Mouse (Mus musculus) ovary, adult 2 months (tissue): Measurements from ENCODE around the gene Gm49368. TPM values are rescaled to one million over a fixed set of nuclear protein-coding genes. Genes with fewer than 3 reads are reported as not detected.

Experiments
- polyA plus RNA-seq: library from polyadenylated mRNA; depleted of rRNA; stranded (reverse); fragments of >200 nt; gene quantifications from 2 replicates; pipeline ENCODE4 v1.2.3, GENCODE M21; 2012; rRNA removed

The Gm49368 gene
- 0.03 TPM in 1 of 2 replicates, not detected in the other for polyA plus RNA-seq

DNA sequence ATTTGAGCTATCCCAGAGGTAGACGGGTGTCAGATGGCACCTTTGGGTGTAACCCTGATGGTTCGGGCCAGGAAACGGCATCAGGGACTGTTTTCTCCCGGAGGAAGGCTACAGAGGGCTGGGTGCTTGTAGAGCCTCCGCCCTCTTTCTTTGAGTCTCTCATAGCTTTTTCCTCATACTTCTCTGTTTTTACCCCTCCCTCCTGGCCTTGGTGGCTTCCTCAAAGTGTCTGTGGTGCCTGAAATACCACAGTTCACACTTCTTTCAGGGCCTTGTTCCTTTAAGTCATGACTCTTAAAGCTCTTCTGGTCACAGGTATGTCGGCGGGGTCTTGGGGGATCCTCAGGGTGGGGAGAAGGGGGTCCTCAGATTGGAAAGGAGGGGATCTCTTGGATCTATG lies at the start of gene Gm49368, which contains the start of gene Itgam:
TSS of gene Gm49368 (plus strand) at position 228 of the 400 bp plus-strand sequence.
TSS of gene Itgam (plus strand) at position 185 of the 400 bp plus-strand sequence.

DNA sequence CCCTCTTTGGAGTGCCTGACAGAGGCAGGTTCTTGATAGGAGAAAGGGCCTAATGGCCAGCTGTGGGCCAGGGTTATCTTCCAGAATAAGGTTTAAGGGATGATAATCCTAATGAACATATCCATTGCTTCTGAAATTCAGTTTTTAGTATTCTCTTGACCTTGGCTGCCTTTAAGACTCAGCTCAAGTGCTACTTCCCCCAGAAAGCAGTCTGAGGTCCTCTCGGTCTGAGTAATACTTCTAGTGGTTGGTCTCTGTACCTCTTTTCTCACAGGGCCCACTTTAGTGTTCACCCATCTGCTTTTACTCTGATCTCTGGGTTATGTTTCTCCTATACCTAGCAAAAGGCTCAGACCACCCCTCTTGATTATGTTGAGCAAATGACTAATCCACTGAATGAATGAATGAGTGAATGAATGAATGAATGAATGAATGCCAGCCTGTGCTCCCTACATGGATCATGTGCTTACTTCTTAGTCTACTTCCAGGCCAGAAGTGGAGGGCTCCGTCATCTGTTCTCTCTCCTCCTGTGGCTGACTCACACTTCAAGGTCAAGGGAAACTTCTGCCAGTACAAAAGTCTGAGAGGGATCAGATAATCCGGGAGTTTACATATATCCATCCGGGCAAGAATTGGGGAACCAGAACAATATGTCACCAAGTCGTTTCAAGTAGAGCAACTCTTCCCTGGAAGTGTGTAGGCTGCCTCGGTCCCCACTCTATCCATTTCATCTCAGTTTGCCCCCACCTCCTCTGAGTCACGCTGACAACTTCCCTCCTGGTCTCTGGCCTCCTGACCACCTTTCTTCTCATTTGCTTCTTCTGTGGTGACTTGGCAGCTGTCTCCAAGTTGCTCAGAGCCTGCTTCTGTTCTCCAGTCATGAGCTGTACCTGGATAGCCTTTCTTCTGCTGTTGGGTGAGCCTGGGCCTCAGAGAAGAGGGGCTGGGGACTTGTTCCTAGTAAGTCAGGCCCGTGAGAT lies 66.5 kb downstream of the Gm49368 start, which contains the start of gene Itgax:
TSS of gene Itgax (plus strand) at position 807 of the 980 bp plus-strand sequence.

DNA sequence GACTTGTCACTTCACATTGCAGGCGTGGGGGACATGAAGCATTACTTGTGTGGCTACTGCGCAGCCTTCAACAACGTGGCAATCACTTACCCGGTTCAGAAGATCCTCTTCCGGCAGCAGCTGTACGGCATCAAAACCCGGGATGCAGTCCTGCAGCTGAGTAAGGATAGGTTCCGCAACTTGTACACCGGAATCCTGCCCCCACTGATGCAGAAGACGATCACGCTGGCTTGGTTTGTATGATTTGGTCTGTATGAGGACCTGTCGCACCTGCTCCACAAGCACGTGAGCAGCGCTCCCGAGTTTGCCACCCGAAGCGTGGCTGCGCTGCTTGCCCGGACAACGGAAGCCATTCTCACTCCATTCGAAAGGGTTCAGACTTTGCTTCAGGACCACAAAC lies 91.6 kb downstream of the Gm49368 start, which contains the start of gene Itgad:
TSS of gene Itgad (plus strand) at position 301 of the 400 bp plus-strand sequence.

Other genes starting within 250 kb of the Gm49368 start
- gene Stx4a, start 238.4 kb upstream of the Gm49368 start, polyA plus RNA-seq, result 66.0 and 82.3 TPM in 2 replicates
- gene Stx1b, start 238.1 kb upstream of the Gm49368 start, polyA plus RNA-seq, result 15.2 and 17.7 TPM in 2 replicates
- gene Zfp646, start 186.5 kb upstream of the Gm49368 start, polyA plus RNA-seq, result 23.0 and 25.1 TPM in 2 replicates
- 11.1 and 14.6 TPM in 2 replicates for gene Zfp668, start 185.9 kb upstream of the Gm49368 start, polyA plus RNA-seq
- 6.7 and 8.5 TPM in 2 replicates for gene Prss53, start 171.7 kb upstream of the Gm49368 start, polyA plus RNA-seq
- not detected in 2 replicates for gene Gm21974, start 167.2 kb upstream of the Gm49368 start, polyA plus RNA-seq
- gene Vkorc1, start 167.1 kb upstream of the Gm49368 start, polyA plus RNA-seq, result 241 and 372 TPM in 2 replicates
- 99.5 and 124 TPM in 2 replicates for gene Bckdk, start 158.6 kb upstream of the Gm49368 start, polyA plus RNA-seq
- 18.4 and 22.3 TPM in 2 replicates for gene Kat8, start 150.2 kb upstream of the Gm49368 start, polyA plus RNA-seq
- gene Prss8, start 132.6 kb upstream of the Gm49368 start, polyA plus RNA-seq, result 44.6 and 45.0 TPM in 2 replicates
- 29.0 and 31.2 TPM in 2 replicates for gene Prss36, start 116.0 kb upstream of the Gm49368 start, polyA plus RNA-seq
- 304 and 455 TPM in 2 replicates for gene Fus, start 95.2 kb upstream of the Gm49368 start, polyA plus RNA-seq
- gene Pycard, start 68.8 kb upstream of the Gm49368 start, polyA plus RNA-seq, result 60.1 and 71.2 TPM in 2 replicates
- gene Trim72, start 58.7 kb upstream of the Gm49368 start, polyA plus RNA-seq, result 0.97 and 1.1 TPM in 2 replicates
- 5.6 and 6.6 TPM in 2 replicates for gene Itgam, start within 50 bp of the Gm49368 start, polyA plus RNA-seq
- gene Itgax, start 66.9 kb downstream of the Gm49368 start, polyA plus RNA-seq, result 2.1 and 2.3 TPM in 2 replicates
- 0.07 and 0.10 TPM in 2 replicates for gene Itgad, start 91.7 kb downstream of the Gm49368 start, polyA plus RNA-seq
- gene Cox6a2, start 143.7 kb downstream of the Gm49368 start, polyA plus RNA-seq, result 1.6 and 1.8 TPM in 2 replicates
- 60.6 and 67.5 TPM in 2 replicates for gene Armc5, start 174.7 kb downstream of the Gm49368 start, polyA plus RNA-seq
- gene 9130023H24Rik, start 175.3 kb downstream of the Gm49368 start, polyA plus RNA-seq, result 1.8 and 2.7 TPM in 2 replicates
- 178 and 180 TPM in 2 replicates for gene Tgfb1i1, start 184.1 kb downstream of the Gm49368 start, polyA plus RNA-seq
- 0.31 and 0.77 TPM in 2 replicates for gene Slc5a2, start 203.0 kb downstream of the Gm49368 start, polyA plus RNA-seq
- gene BC017158, start 235.5 kb downstream of the Gm49368 start, polyA plus RNA-seq, result 96.8 and 102 TPM in 2 replicates